Mouse (Mus musculus) myocyte (in vitro differentiated cells): ENCODE results near the gene Anapc2. TPM values are rescaled to one million over a fixed set of nuclear protein-coding genes. Genes with fewer than 3 reads are reported as not detected.

Source experiments
- H3K27me3 ChIP-seq: one replicate; pipeline ENCODE4 v1.6.1; 2011; ENCODE audit not compliant: control insufficient read depth, insufficient read depth, insufficient read length
- H3K36me3 ChIP-seq: one replicate; pipeline ENCODE4 v1.6.1; 2011; ENCODE audit not compliant: control insufficient read depth, insufficient read depth
- H3K4me2 ChIP-seq: one replicate; pipeline ENCODE4 v1.6.1; 2011; ENCODE audit warnings: low read depth, control low read depth
- H3K4me3 ChIP-seq: one replicate; pipeline ENCODE4 v1.5.1; 2011; ENCODE audit warnings: mild to moderate bottlenecking, control low read depth, moderate library complexity
- H3K79me2 ChIP-seq: one replicate; pipeline ENCODE4 v1.6.1; 2011; ENCODE audit not compliant: control insufficient read depth, insufficient read depth
- H3ac ChIP-seq: one replicate; pipeline ENCODE4 v1.6.1; 2011; ENCODE audit not compliant: control insufficient read depth, insufficient read length
- CEBPB ChIP-seq: IDR thresholded peaks from 2 replicates; pipeline ENCODE4 v1.6.1; 2011; ENCODE audit warnings: mild to moderate bottlenecking, moderate library complexity; ENCODE audit not compliant: poor library complexity, insufficient read depth, severe bottlenecking
- E2F4 ChIP-seq: IDR thresholded peaks from one replicate; pipeline ENCODE4 v1.6.1; 2011; ENCODE audit warnings: mild to moderate bottlenecking, control low read depth, moderate library complexity; ENCODE audit not compliant: insufficient read depth
- MAX ChIP-seq: IDR thresholded peaks from one replicate; pipeline ENCODE4 v1.6.1; 2011; ENCODE audit warnings: low read depth, mild to moderate bottlenecking, control low read depth
- MYOD1 ChIP-seq, 3 experiments: IDR thresholded peaks; one replicate each; pipeline ENCODE4 v1.6.1; 2011; ENCODE audit warnings: control low read depth in 2 of 3, low read depth in 2 of 3, mild to moderate bottlenecking in 2 of 3, moderate library complexity in 1 of 3; ENCODE audit not compliant: insufficient read length in 2 of 3, control insufficient read depth in 1 of 3
- MYOG ChIP-seq, 3 experiments: IDR thresholded peaks; one replicate each; pipeline ENCODE4 v1.6.1; 2011; ENCODE audit warnings: control low read depth in 2 of 3, low read depth in 2 of 3, mild to moderate bottlenecking in 2 of 3; ENCODE audit not compliant: insufficient read length in 2 of 3, control insufficient read depth in 1 of 3, insufficient read depth in 1 of 3
- POLR2A ChIP-seq: IDR thresholded peaks from one replicate; pipeline ENCODE4 v1.6.1; 2011; ENCODE audit warnings: low read depth, mild to moderate bottlenecking, control low read depth, moderate library complexity; ENCODE audit not compliant: insufficient read length
- POLR2AphosphoS2 ChIP-seq: IDR thresholded peaks from one replicate; pipeline ENCODE4 v1.6.1; 2011; ENCODE audit warnings: low read depth, control low read depth; ENCODE audit not compliant: insufficient read length
- REST ChIP-seq: IDR thresholded peaks from one replicate; pipeline ENCODE4 v1.6.1; 2011; ENCODE audit warnings: mild to moderate bottlenecking, control low read depth, moderate library complexity; ENCODE audit not compliant: insufficient read depth, insufficient read length
- SRF ChIP-seq: IDR thresholded peaks from one replicate; pipeline ENCODE4 v1.6.1; 2011; ENCODE audit warnings: low read depth; ENCODE audit not compliant: control insufficient read depth, insufficient read length
- TCF12 ChIP-seq: IDR thresholded peaks from one replicate; pipeline ENCODE4 v1.6.1; 2011; ENCODE audit warnings: mild to moderate bottlenecking, control low read depth; ENCODE audit not compliant: poor library complexity, insufficient read depth, severe bottlenecking
- TCF3 ChIP-seq: IDR thresholded peaks from one replicate; pipeline ENCODE4 v1.6.1; 2011; ENCODE audit warnings: low read depth, control low read depth; ENCODE audit not compliant: insufficient read length
- USF1 ChIP-seq: IDR thresholded peaks from one replicate; pipeline ENCODE4 v1.6.1; 2011; ENCODE audit warnings: low read depth, mild to moderate bottlenecking, control low read depth, moderate library complexity
- polyA plus RNA-seq: library from polyadenylated mRNA; unstranded; fragments of >200 nt; fragmentation: generic; extraction: Trizol; gene quantifications from one replicate; pipeline ENCODE4 v1.2.1, GENCODE M21; 2012; ENCODE audit warnings: missing spikeins

The Anapc2 gene
- polyA plus RNA-seq, 1 experiment = 97.9 TPM

- H3K27me3 ChIP-seq = peaks cover 69% of the 10 kb centered on the region
- no peak within 1 kb of the TSS for H3K4me3 ChIP-seq
- H3K79me2 ChIP-seq = no peaks in the 10 kb centered on the region
- H3ac ChIP-seq = no peak within 1 kb of the TSS
- TF ChIP-seq REST (no peak), TCF12 (no peak), MYOG (IDR thresholded peaks at IDR 0.05; ENCODE audit: control insufficient read depth in 1 of 3, insufficient read depth in 1 of 3, insufficient read length in 2 of 3, low read depth in 2 of 3) (no peak), MYOD1 (IDR thresholded peaks at IDR 0.05; ENCODE audit: control insufficient read depth in 1 of 3, insufficient read length in 2 of 3, low read depth in 2 of 3) (no peak), MAX (no peak), POLR2A (no peak), POLR2AphosphoS2 (no peak), USF1 (no peak), SRF (no peak), CEBPB (no peak), E2F4 (no peak), TCF3 (no peak)
- no peak within 1 kb of the TSS for H3K4me2 ChIP-seq
- H3K36me3 ChIP-seq = no peaks in the 10 kb centered on the region
Measured at GRCm38 (mm10) chr2:25234050-25234449, 38.2 kb upstream of the Anapc2 start, which contains the start of gene Slc34a3. Gene Slc34a3 (minus strand): TSS chr2:25234364.

- Histone ChIP-seq H3K4me3 (no peak overlapping the region), H3K36me3 (no peaks in the 10 kb centered on the region), H3K27me3 (peaks cover 69% of the 10 kb centered on the region), H3ac (no peak overlapping the region), H3K79me2 (no peaks in the 10 kb centered on the region), H3K4me2 (no peak overlapping the region)
- TF ChIP-seq USF1 = no peak
- no peak for TF ChIP-seq POLR2AphosphoS2
- TF ChIP-seq MYOD1 (IDR thresholded peaks at IDR 0.05; ENCODE audit: control insufficient read depth in 1 of 3, insufficient read length in 2 of 3, low read depth in 2 of 3) = no peak
- TF ChIP-seq POLR2A = no peak
- no peak for TF ChIP-seq SRF
- no peak for TF ChIP-seq REST
- TF ChIP-seq E2F4 = no peak
Measured at GRCm38 (mm10) chr2:25234551-25235220, 37.6 kb upstream of the Anapc2 start.

GRCm38 (mm10) chr2:25236614-25237013, 35.7 kb upstream of the Anapc2 start, which contains the start of gene Rnf224:
Gene Rnf224 (minus strand): TSS chr2:25236787.
- H3K36me3 ChIP-seq = no peaks in the 10 kb centered on the region
- no peak within 1 kb of the TSS for H3ac ChIP-seq
- H3K4me2 ChIP-seq = no peak within 1 kb of the TSS
- TF ChIP-seq MYOG (IDR thresholded peaks at IDR 0.05; ENCODE audit: control insufficient read depth in 1 of 3, insufficient read depth in 1 of 3, insufficient read length in 2 of 3, low read depth in 2 of 3) = no peak
- TF ChIP-seq TCF12 = no peak
- no peak for TF ChIP-seq POLR2A
- TF ChIP-seq SRF = no peak
- TF ChIP-seq E2F4 = no peak
- no peak for TF ChIP-seq MAX
- no peak for TF ChIP-seq POLR2AphosphoS2
- no peak for TF ChIP-seq USF1
- no peak for TF ChIP-seq CEBPB
- no peak for TF ChIP-seq TCF3
- no peak for TF ChIP-seq MYOD1 (IDR thresholded peaks at IDR 0.05; ENCODE audit: control insufficient read depth in 1 of 3, insufficient read length in 2 of 3, low read depth in 2 of 3)
- no peak for TF ChIP-seq REST
- no peak within 1 kb of the TSS for H3K4me3 ChIP-seq
- no peaks in the 10 kb centered on the region for H3K79me2 ChIP-seq
- peaks cover 55% of the 10 kb centered on the region for H3K27me3 ChIP-seq

GRCm38 (mm10) chr2:25237522-25237921, 34.8 kb upstream of the Anapc2 start:
- Histone ChIP-seq H3K4me2 (no peak overlapping the region), H3K27me3 (peaks cover 55% of the 10 kb centered on the region), H3K4me3 (no peak overlapping the region), H3K36me3 (no peaks in the 10 kb centered on the region), H3ac (no peak overlapping the region), H3K79me2 (no peaks in the 10 kb centered on the region)
- TF ChIP-seq POLR2A (no peak), POLR2AphosphoS2 (no peak), MYOG (IDR thresholded peaks at IDR 0.05; ENCODE audit: control insufficient read depth in 1 of 3, insufficient read depth in 1 of 3, insufficient read length in 2 of 3, low read depth in 2 of 3) (no peak), REST (no peak), USF1 (no peak), MYOD1 (IDR thresholded peaks at IDR 0.05; ENCODE audit: control insufficient read depth in 1 of 3, insufficient read length in 2 of 3, low read depth in 2 of 3) (no peak)

- TF ChIP-seq MYOD1 (IDR thresholded peaks at IDR 0.05; ENCODE audit: control insufficient read depth in 1 of 3, insufficient read length in 2 of 3, low read depth in 2 of 3) (no peak), TCF12 (no peak), CEBPB (no peak), USF1 (no peak), POLR2A (no peak), MYOG (IDR thresholded peaks at IDR 0.05; ENCODE audit: control insufficient read depth in 1 of 3, insufficient read depth in 1 of 3, insufficient read length in 2 of 3, low read depth in 2 of 3) (no peak), POLR2AphosphoS2 (no peak), E2F4 (no peak), TCF3 (no peak), REST (no peak), MAX (no peak), SRF (no peak)
- Histone ChIP-seq H3K27me3 (peaks cover 54% of the 10 kb centered on the region), H3ac (no peak overlapping the region), H3K36me3 (no peaks in the 10 kb centered on the region), H3K4me3 (no peak overlapping the region), H3K4me2 (no peak overlapping the region), H3K79me2 (no peaks in the 10 kb centered on the region)
Measured at GRCm38 (mm10) chr2:25238106-25238505, 34.2 kb upstream of the Anapc2 start.
